Mouse (Mus musculus): Measurements from ENCODE around the gene Olfr582. TPM values are rescaled to one million over a fixed set of nuclear protein-coding genes. Genes with fewer than 3 reads are reported as not detected.

The Olfr582 gene
- not detected in 2 replicates for polyA plus RNA-seq (2016; fragmentation: Nextera tagmentation; extraction: Ambion mirVana)

DNA sequence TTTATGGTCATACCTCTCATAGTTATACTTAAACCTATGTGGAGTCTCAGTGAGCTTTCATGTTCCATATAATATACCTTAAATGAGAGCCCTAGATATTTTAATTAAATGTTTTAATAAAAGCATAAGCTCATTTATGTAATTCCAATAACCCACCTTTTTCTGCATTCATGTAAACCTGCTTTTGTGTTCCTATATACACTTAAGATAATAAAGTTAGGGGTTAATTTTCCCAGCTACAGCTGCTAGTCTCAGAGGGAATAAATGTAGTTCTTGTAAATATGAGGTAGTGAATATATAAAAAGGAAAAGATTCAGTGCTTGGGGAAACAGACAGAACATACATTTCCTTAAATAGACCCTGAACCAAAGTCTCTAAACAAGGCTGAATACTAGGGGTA, at the start of gene Olfr582:
Gene Olfr582 (plus strand): TSS at position 301 of the 400 bp plus-strand sequence.
- Histone ChIP-seq H3K4me3 (no peak within 1 kb of the TSS), H3K9ac (replicated peaks) (no peak within 1 kb of the TSS), H3K27ac (replicated peaks) (no peak within 1 kb of the TSS), H3K27me3 (no peaks in the 10 kb centered on the region), H3K9me3 (no peaks in the 10 kb centered on the region), H3K4me2 (replicated peaks) (no peak within 1 kb of the TSS), H3K4me1 (no peaks in the 10 kb centered on the region), H3K36me3 (no peaks in the 10 kb centered on the region)
- ATAC-seq (ENCODE audit: low FRiP score, low read depth), result no peak

DNA sequence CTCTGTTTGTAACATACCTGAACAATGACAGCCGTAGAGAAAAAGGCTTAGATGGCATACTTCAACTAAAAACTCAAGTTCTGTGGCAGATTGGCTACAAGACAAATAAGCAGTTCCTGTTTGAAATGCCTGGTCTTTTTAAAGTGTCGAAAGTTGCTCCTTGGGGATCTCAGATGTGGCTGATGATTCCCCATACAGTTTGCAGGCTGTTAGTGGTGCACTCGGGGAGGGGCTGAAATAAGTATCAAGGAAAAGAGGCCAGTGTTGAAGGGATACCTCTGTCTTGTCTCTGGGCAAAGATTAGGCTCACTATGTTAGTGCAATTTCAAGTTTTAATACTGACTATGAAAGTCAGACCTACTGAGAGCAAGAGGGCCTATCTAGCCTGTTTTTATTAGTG, 48.6 kb upstream of the Olfr582 start, which contains the start of gene Olfr578:
Gene Olfr578 (minus strand): TSS at position 101 of the 400 bp plus-strand sequence.
- H3K9me3 ChIP-seq, result no peaks in the 10 kb centered on the region
- H3K27me3 ChIP-seq, result no peaks in the 10 kb centered on the region
- ATAC-seq (ENCODE audit: low FRiP score, low read depth), result no peak

DNA sequence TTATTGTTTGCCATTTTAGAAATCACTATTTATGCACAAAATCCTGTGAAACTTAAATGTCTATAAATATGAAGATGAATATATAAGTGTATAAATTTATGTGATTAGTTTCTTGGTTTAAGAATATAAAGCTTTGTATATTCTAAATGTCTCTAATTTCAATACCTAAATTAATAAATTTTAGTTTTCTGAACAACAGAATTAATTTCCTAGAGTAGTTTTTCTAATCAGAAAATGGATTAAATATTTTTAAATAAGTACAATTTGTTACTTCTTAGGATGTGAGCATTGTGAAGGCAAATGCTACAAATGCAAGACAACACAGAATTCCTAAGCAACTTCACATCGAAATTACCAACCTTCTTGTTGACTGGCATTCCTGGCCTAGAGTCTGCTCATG, 13.2 kb downstream of the Olfr582 start, which contains the start of gene Olfr583:
Gene Olfr583 (plus strand): TSS at position 301 of the 400 bp plus-strand sequence.
- Histone ChIP-seq H3K27ac (replicated peaks) (no peak within 1 kb of the TSS), H3K4me1 (no peaks in the 10 kb centered on the region), H3K4me3 (no peak within 1 kb of the TSS), H3K27me3 (no peaks in the 10 kb centered on the region), H3K9ac (replicated peaks) (no peak within 1 kb of the TSS), H3K4me2 (replicated peaks) (no peak within 1 kb of the TSS), H3K9me3 (no peaks in the 10 kb centered on the region), H3K36me3 (no peaks in the 10 kb centered on the region)
- WGBS, result 84% methylated on average over 1 of the region's 1 CpGs
- no peak for ATAC-seq (ENCODE audit: low FRiP score, low read depth)

More for the DNA sequence above, 48.6 kb upstream of the Olfr582 start, which contains the start of gene Olfr578:
- H3K9ac ChIP-seq (replicated peaks), result no peak within 1 kb of the TSS
- WGBS, result 76% methylated on average over 3 of the region's 3 CpGs
- no peaks in the 10 kb centered on the region for H3K4me1 ChIP-seq
- H3K4me2 ChIP-seq (replicated peaks), result no peak within 1 kb of the TSS
- no peaks in the 10 kb centered on the region for H3K36me3 ChIP-seq
- no peak within 1 kb of the TSS for H3K27ac ChIP-seq (replicated peaks)
- no peak within 1 kb of the TSS for H3K4me3 ChIP-seq

DNA sequence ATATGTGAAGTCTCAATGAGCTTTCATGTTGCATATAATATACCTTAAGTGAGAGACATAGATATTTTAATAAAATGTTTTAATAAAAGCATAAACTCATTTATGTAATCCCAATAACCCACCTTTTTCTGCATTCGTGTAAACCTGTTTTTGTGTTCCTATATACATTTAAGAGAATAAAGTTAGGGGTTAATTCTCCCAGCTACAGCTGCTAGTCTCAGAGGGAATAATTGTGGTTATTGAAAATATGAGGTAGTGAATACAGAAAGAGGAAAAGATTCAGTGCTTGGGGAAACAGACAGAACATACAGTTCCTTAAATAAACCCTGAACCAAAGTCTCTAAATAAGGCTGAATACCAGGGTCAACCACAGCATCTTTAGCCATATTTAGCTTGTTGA, 43.8 kb downstream of the Olfr582 start, which contains the start of gene Olfr584:
Gene Olfr584 (plus strand): TSS at position 301 of the 400 bp plus-strand sequence.
- no peak within 1 kb of the TSS for H3K9ac ChIP-seq (replicated peaks)
- 89% methylated on average over 1 of the region's 1 CpGs for WGBS
- no peak within 1 kb of the TSS for H3K27ac ChIP-seq (replicated peaks)

More for the DNA sequence above, 43.8 kb downstream of the Olfr582 start, which contains the start of gene Olfr584:
- H3K27me3 ChIP-seq, result no peaks in the 10 kb centered on the region
- H3K4me3 ChIP-seq, result no peak within 1 kb of the TSS
- no peak for ATAC-seq (ENCODE audit: low FRiP score, low read depth)
- H3K36me3 ChIP-seq, result no peaks in the 10 kb centered on the region
- no peaks in the 10 kb centered on the region for H3K4me1 ChIP-seq
- 0 out of 2 replicates have a peak, but pooled peaks cover 10% of the 10 kb centered on the region for H3K9me3 ChIP-seq
- no peak within 1 kb of the TSS for H3K4me2 ChIP-seq (replicated peaks)

Other genes starting within 250 kb of the Olfr582 start
- gene Olfr564, start 234.5 kb upstream of the Olfr582 start, polyA plus RNA-seq (2016; fragmentation: Nextera tagmentation; extraction: Ambion mirVana), result not detected in 2 replicates
- gene Olfr566, start 179.3 kb upstream of the Olfr582 start, polyA plus RNA-seq (2016; fragmentation: Nextera tagmentation; extraction: Ambion mirVana), result not detected in 2 replicates
- gene Olfr568, start 160.9 kb upstream of the Olfr582 start, polyA plus RNA-seq (2016; fragmentation: Nextera tagmentation; extraction: Ambion mirVana), result not detected in 2 replicates
- gene Olfr569, start 147.1 kb upstream of the Olfr582 start, polyA plus RNA-seq (2016; fragmentation: Nextera tagmentation; extraction: Ambion mirVana), result not detected in 2 replicates
- gene Olfr570, start 143.4 kb upstream of the Olfr582 start, polyA plus RNA-seq (2016; fragmentation: Nextera tagmentation; extraction: Ambion mirVana), result not detected in 2 replicates
- gene Olfr571, start 120.5 kb upstream of the Olfr582 start, polyA plus RNA-seq (2016; fragmentation: Nextera tagmentation; extraction: Ambion mirVana), result not detected in 2 replicates
- not detected in 2 replicates for gene Olfr572, start 113.6 kb upstream of the Olfr582 start, polyA plus RNA-seq (2016; fragmentation: Nextera tagmentation; extraction: Ambion mirVana)
- gene Olfr573-ps1, start 95.4 kb upstream of the Olfr582 start, polyA plus RNA-seq (2016; fragmentation: Nextera tagmentation; extraction: Ambion mirVana), result not detected in 2 replicates
- gene Olfr574, start 89.6 kb upstream of the Olfr582 start, polyA plus RNA-seq (2016; fragmentation: Nextera tagmentation; extraction: Ambion mirVana), result not detected in 2 replicates
- not detected in 2 replicates for gene Olfr575, start 79.2 kb upstream of the Olfr582 start, polyA plus RNA-seq (2016; fragmentation: Nextera tagmentation; extraction: Ambion mirVana)
- gene Olfr576, start 75.4 kb upstream of the Olfr582 start, polyA plus RNA-seq (2016; fragmentation: Nextera tagmentation; extraction: Ambion mirVana), result not detected in 2 replicates
- gene Olfr577, start 62.1 kb upstream of the Olfr582 start, polyA plus RNA-seq (2016; fragmentation: Nextera tagmentation; extraction: Ambion mirVana), result not detected in 2 replicates
- not detected in 2 replicates for gene Olfr578, start 48.7 kb upstream of the Olfr582 start, polyA plus RNA-seq (2016; fragmentation: Nextera tagmentation; extraction: Ambion mirVana)
- not detected in 2 replicates for gene Olfr583, start 13.3 kb downstream of the Olfr582 start, polyA plus RNA-seq (2016; fragmentation: Nextera tagmentation; extraction: Ambion mirVana)
- not detected in 2 replicates for gene Olfr584, start 43.9 kb downstream of the Olfr582 start, polyA plus RNA-seq (2016; fragmentation: Nextera tagmentation; extraction: Ambion mirVana)
- not detected in 2 replicates for gene Olfr585, start 59.7 kb downstream of the Olfr582 start, polyA plus RNA-seq (2016; fragmentation: Nextera tagmentation; extraction: Ambion mirVana)
- not detected in 2 replicates for gene Olfr586, start 87.6 kb downstream of the Olfr582 start, polyA plus RNA-seq (2016; fragmentation: Nextera tagmentation; extraction: Ambion mirVana)
- not detected in 2 replicates for gene Olfr588-ps1, start 102.9 kb downstream of the Olfr582 start, polyA plus RNA-seq (2016; fragmentation: Nextera tagmentation; extraction: Ambion mirVana)
- gene Olfr589, start 118.3 kb downstream of the Olfr582 start, polyA plus RNA-seq (2016; fragmentation: Nextera tagmentation; extraction: Ambion mirVana), result not detected in 2 replicates
- gene Olfr591, start 140.3 kb downstream of the Olfr582 start, polyA plus RNA-seq (2016; fragmentation: Nextera tagmentation; extraction: Ambion mirVana), result not detected in 2 replicates
- not detected in 2 replicates for gene Olfr592, start 146.8 kb downstream of the Olfr582 start, polyA plus RNA-seq (2016; fragmentation: Nextera tagmentation; extraction: Ambion mirVana)
- not detected in 2 replicates for gene Olfr593, start 173.8 kb downstream of the Olfr582 start, polyA plus RNA-seq (2016; fragmentation: Nextera tagmentation; extraction: Ambion mirVana)
- not detected in 2 replicates for gene Olfr594, start 179.0 kb downstream of the Olfr582 start, polyA plus RNA-seq (2016; fragmentation: Nextera tagmentation; extraction: Ambion mirVana)
- gene Usp17ld, start 214.5 kb downstream of the Olfr582 start, polyA plus RNA-seq (2016; fragmentation: Nextera tagmentation; extraction: Ambion mirVana), result not detected in 2 replicates